Mouse (Mus musculus) monocyte, adult 2 months (primary cell): ENCODE measurements around the gene Pmf1.

ENCODE experiments used
- DNase-seq, 2 experiments: peaks; one replicate each; pipeline ENCODE4 v3.0.0; 2022; ENCODE audit warnings: low spot score in 2 of 2, low read depth in 1 of 2

Pmf1 gene

GRCm38 (mm10) chr3:88359989-88360388 lies 50.1 kb downstream of the Pmf1 start:
- no peak for DNase-seq

- DNase-seq: no peak
Measured at GRCm38 (mm10) chr3:88359584-88359983, 50.5 kb downstream of the Pmf1 start.

- no peak for DNase-seq
Measured at GRCm38 (mm10) chr3:88354396-88355165, 55.5 kb downstream of the Pmf1 start.

- no peak for DNase-seq
Measured at GRCm38 (mm10) chr3:88352907-88353306, 57.2 kb downstream of the Pmf1 start.

GRCm38 (mm10) chr3:88350732-88351131 lies 59.4 kb downstream of the Pmf1 start:
- DNase-seq: no peak
